Mouse (Mus musculus): ENCODE data around the gene Dusp3.
"Not testable (repeated sequence)": the region's sequence is repeated elsewhere in the genome, so short reads cannot be mapped to it uniquely, and the experiment has no call there.

Dusp3 gene

DNA sequence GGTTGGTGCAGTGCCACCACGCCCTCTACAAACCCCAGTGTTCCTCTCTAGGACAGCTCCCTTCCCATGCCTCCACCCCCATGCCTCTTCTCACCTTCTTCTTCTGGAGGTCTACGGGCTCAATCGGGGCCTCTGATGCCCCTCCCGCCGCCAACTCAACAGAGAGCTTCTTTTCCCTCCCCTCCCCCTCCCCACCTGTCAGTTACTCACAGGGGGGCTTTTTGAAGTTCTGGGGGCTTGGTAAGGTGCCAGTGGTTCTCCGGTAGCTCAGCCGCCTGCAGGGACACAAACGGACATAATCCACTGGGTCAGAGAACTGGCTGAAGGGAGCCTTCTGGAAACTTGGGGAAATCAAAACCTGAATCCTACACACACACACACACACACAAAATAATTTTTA is 24.7 kb upstream of the Dusp3 start:
- no peak for DNase-seq (ENCODE audit: low read depth in 2 of 2, low spot score in 2 of 2)

DNA sequence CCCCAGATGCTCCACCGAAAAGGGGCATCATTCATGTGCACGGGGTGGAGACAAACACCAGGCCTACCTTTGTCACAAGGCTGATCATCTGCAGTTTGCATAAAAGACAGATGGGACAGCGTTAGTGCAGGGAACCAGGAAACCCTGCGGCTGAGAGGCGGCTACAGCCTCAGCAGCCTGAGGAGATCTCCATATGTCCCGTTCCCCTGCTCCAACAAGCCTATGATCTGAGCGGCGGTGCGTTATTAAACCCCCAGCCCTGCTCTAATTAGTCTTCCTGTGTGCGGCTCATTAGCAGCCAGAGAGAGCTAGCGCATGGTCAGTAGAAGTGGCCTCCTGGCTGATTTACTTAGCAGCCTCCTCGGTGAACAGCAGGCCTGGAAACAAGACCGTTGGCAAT is 23.3 kb upstream of the Dusp3 start:
- DNase-seq (ENCODE audit: low read depth in 2 of 2, low spot score in 2 of 2): no peak

- DNase-seq (ENCODE audit: low read depth in 2 of 2, low spot score in 2 of 2): no peak
Measured at GRCm38 (mm10) chr11:102008954-102009637, 22.3 kb upstream of the Dusp3 start.

GRCm38 (mm10) chr11:102008372-102008771 is 21.6 kb upstream of the Dusp3 start:
- no peak for DNase-seq (ENCODE audit: low read depth in 2 of 2, low spot score in 2 of 2)

- no peak for DNase-seq (ENCODE audit: low read depth in 2 of 2, low spot score in 2 of 2)
Measured at GRCm38 (mm10) chr11:102006688-102007087, 19.9 kb upstream of the Dusp3 start.

DNA sequence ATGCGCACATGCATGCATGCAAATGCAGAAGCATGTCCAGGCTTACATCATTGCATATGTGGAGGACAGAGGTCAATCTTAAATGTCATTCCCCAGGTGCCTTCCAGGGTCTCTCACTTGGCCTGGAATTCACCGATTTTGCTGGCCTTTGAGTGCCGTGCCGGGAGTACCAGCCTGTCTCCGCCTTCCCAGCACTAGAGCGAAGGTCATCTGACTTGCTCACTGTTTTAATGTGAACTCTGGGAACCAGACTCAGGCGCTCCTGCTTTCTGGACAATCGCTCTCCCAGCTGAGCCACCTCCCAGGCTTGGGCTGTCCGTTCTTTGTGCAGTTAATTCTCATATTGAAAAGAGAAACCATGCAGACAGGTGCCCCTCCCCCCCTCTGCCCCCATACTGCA is 19.5 kb upstream of the Dusp3 start:
- no peak for DNase-seq (ENCODE audit: low read depth in 2 of 2, low spot score in 2 of 2)

DNA sequence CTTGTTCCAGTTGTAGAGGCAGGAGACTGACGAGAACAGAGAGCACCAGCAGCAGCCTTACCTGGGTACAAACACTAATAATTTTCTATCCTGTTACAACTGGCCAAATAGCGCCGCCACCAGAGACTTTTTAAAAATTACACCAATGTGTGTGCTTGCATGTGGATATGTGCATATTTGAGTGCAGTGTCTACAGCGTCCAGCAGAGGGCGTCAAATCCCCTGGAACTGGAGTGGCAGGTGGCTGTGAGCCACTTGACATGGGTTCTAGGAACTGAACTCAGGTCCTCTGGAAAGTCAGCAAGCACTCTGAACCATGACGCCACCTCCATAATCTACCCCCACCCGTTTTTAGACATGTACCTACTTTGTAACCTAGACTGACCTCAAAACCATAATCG is 17.4 kb upstream of the Dusp3 start:
- no peak for DNase-seq (ENCODE audit: low read depth in 2 of 2, low spot score in 2 of 2)

- no peak for DNase-seq (ENCODE audit: low read depth in 2 of 2, low spot score in 2 of 2)
Measured at GRCm38 (mm10) chr11:101999466-101999865, 12.7 kb upstream of the Dusp3 start.

- no peak for DNase-seq (ENCODE audit: low read depth in 2 of 2, low spot score in 2 of 2)
Measured at GRCm38 (mm10) chr11:101998258-101998657, 11.4 kb upstream of the Dusp3 start.

DNA sequence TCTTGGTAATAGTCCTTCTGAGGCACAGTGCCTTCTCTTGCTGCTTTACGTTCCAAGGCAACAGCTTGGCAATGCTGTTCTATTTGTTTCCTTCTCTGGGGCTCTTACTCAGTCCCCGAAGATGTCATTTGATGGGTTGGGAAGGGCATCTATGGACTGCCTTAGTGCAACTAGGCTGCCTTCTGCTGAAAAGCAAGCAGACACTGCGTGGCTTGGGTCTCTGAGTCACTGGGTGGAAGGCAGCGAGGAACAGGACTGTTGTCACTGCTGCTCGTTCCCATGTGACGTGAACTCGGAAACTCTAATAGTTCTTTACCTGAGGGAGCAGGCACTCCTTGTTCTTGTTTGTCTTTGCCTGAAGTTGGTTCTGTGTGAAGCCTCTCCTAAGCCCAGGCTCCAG is 9.1 kb upstream of the Dusp3 start:
- DNase-seq (ENCODE audit: low read depth in 2 of 2, low spot score in 2 of 2): no peak

DNA sequence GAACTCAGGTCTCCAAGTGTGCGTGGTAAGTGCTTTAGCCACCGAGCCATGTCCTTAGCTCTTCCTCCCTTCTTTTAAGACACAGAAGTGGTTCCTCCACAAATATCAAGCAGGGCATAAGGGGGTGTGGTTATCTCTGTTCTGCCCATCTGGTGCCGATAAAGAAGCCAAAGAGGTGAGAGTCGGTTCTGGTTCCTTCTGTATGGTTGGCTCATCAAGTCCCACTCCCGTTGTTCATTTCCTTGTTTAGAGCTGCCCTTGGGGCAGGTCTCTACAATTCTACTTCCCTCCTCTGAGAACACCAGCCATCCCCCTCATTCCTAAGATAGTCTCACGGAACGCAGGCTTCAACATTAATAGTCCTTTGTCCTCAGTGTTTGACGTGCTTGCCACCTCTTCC is 7.3 kb upstream of the Dusp3 start:
- no peak for DNase-seq (ENCODE audit: low read depth in 2 of 2, low spot score in 2 of 2)

- no peak for DNase-seq (ENCODE audit: low read depth in 2 of 2, low spot score in 2 of 2)
Measured at GRCm38 (mm10) chr11:101992411-101992810, 5.6 kb upstream of the Dusp3 start.

DNA sequence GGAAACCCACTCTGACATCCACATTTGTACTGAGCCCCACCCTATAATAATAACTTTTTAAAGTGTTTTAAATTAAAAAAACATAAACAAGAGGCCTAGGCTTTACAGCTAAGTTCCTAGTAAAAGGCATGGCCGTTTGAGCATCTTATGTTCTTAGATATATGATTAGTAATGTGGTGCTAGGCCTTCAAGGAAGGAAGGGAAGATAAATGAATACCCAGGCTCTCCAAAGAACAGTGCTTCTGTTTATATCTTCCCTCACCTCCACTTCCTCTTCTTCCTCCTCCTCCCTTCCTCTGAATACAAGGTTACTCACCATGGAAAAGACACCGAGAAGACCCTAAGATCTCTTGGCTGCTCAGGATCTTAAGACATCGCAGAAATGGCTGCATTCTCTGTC is 5.0 kb upstream of the Dusp3 start:
- DNase-seq (ENCODE audit: low read depth in 2 of 2, low spot score in 2 of 2): no peak

DNA sequence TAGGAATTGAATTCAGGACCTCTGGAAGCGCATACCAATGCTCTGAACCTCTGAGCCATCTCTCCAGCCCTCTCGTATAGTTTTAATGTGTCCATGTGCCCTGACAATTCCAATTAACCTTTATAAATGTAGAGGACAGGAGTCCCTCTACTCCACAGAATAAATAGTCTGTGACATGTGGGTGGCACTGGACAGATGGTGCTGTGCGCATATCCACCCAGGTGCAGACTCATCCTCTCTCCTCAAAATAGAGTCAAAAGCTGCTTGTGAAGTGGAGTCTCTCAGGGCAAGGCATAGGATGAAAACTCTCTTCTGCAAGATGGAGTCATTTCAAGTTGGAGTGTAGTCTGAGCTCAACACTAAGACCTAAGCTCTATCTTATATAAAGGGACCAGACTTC is 3.4 kb upstream of the Dusp3 start:
- no peak for DNase-seq (ENCODE audit: low read depth in 2 of 2, low spot score in 2 of 2)

- peak in 1 of 2 experiments; percentile 31 for DNase-seq (ENCODE audit: low read depth in 2 of 2, low spot score in 2 of 2)
Measured at GRCm38 (mm10) chr11:101985990-101986389, 823 bp downstream of the Dusp3 start.

DNA sequence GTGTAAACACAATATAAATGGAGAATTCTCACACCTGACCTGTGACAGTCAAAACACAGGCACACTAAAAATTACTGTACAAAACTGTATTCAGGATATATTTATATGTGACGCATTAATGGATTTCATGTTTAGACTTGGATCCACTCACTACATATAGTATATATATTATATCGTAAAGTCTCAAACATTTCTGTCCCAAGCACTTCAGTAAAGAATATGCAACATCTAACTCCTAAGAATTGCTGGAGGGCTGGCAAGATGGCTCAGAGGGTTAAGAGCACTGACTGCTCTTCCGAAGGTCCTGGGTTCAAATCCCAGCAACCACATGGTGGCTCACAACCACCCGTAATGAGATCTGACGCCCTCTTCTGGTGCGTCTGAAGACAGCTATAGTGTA is 1.4 kb downstream of the Dusp3 start:
- DNase-seq (ENCODE audit: low read depth in 2 of 2, low spot score in 2 of 2): not testable (repeated sequence)

DNA sequence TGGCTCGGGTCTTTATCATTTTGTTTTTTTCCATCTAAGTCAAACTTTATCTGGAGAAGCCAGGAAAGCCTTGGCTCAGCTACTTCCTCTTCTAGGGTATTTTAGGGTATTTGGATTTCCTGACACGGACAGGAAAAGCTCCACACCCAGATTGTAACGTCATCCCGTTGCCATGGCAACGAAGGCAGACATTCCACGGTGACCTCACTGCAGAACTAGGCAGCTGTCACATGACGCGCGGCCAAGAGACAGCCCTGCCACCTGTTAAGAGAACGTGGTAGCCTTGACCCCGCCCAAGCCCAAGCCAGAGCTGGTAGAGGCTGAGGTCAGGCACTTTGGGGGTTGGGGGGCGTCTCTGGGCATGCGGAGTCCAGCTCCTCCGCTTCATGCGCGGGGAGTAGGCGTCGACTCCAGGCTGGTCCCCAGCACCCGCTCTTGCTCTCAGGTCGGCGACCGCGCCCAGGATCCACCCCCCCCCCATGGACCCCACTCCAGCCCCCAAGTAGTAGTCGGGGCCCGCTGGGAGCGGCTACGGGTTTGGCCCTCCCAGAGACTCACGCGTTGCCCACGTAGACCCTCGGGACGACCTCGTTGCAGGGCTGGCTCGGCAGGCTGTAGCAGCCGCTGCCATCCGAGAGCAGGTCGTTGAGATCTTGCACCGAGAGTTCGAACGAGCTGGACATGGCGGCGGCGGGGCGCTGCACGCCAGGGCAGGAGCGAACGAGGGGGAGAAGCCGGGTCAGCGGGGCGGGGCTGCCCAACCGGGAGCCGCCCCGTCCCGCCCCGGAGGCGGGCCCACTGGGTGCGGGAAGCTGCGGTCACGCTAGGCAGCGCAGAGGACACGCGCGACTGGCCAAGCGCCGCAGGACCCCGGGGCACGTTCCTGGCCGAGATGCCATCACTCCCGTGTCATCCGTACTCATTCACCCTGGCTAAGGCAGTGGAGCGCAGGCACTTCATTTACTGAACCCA is 2.5 kb downstream of the Dusp3 start, which contains the start of gene Cfap97d1:
Cfap97d1 (plus strand) TSS at position 226 of the 972 bp plus-strand sequence.
- peak in 1 of 2 experiments; percentile 6 for DNase-seq (ENCODE audit: low read depth in 2 of 2, low spot score in 2 of 2)

DNA sequence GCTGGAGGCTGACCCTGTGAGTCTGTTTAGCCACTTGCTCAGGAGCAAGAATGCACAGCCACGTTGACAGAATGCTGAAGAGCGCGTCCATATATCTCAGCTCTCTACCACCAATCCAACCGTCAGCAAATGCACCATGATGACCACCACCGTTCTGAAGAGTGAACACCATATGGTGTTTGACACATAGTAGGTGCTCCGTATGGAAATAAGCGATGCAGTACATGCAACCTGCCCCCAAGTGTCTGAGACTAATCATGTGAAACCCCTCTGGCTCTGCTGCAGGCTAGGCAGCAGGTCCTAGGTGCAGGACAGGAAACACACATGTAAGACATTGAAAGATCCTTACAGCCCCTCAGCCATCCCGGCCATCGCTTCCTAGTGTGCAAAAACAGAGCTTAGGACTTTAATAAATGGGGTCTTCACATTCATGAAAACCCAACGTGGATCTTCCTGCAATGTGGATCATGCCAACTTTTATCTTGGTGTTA is 3.3 kb downstream of the Dusp3 start:
- DNase-seq (ENCODE audit: low read depth in 2 of 2, low spot score in 2 of 2): no peak

- DNase-seq (ENCODE audit: low read depth in 2 of 2, low spot score in 2 of 2): no peak
Measured at GRCm38 (mm10) chr11:101982981-101983411, 3.8 kb downstream of the Dusp3 start.

DNA sequence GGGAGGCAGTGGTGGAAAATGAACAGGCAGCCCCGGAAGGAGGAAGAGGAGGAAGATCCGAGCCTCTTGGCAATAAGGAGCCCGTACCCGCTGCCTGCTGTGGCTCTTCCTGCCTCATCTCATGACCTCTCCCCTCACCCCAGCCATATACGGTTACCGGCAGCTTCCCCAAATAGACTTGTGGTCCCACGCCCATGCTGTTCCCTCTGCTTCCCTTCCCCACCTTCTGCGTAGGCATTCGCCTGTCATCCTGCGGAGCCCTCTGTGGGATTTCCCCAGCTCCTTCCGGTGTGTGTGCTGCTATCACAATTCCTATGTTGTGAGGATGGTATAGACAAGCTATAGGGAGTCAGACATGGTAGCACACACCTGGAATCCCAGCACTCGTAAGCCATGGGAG is 5.0 kb downstream of the Dusp3 start:
- DNase-seq (ENCODE audit: low read depth in 2 of 2, low spot score in 2 of 2): no peak

GRCm38 (mm10) chr11:101980603-101981157 is 6.1 kb downstream of the Dusp3 start:
- DNase-seq (ENCODE audit: low read depth in 2 of 2, low spot score in 2 of 2): no peak

DNA sequence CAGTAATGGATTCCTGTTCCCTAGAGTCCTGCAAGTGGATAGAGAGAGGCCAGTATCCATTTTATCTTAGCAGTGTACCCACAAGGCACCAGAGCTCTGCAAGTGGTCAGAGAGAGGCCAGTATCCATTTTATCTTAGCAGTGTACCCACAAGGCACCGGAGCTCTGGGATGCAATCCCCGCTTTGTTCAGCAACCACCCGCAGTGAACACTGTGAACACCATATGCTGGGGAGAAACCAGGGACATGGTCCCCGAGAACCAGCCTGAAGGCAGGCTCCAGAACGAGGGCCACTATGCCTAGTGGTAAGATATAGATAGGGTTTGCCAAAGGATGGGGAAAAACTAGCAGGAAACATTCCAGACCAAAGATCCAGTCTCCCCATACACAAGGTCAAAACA is 7.7 kb downstream of the Dusp3 start:
- no peak for DNase-seq (ENCODE audit: low read depth in 2 of 2, low spot score in 2 of 2)

All from CD8-positive naive resting alpha-beta T cell, adult 2 months (primary cell).